Mouse (Mus musculus) G1E (cell line): ENCODE measurements at regions not wholly inside any gene's neighbourhood (a gene's known extent, or its start where the extent isn't known, plus 50 kb on each side); places are given as distances from the start of the nearest gene placed in this dataset.

Source experiments
- CTCF ChIP-seq: IDR thresholded peaks from 2 replicates; pipeline ENCODE4 v1.5.1; 2012; ENCODE audit warnings: low read depth, low read length, inconsistent platforms, mixed read lengths
- GATA1 ChIP-seq: IDR thresholded peaks from 2 replicates; pipeline ENCODE4 v1.6.1; 2012; ENCODE audit warnings: borderline replicate concordance, low read length, inconsistent platforms, mixed read lengths
- GATA2 ChIP-seq: IDR thresholded peaks from 2 replicates; pipeline ENCODE4 v1.6.1; 2012; ENCODE audit warnings: low read depth, low read length, inconsistent platforms, borderline replicate concordance
- POLR2AphosphoS5 ChIP-seq: IDR thresholded peaks from 2 replicates; pipeline ENCODE4 v1.6.1; 2012; ENCODE audit warnings: low read depth, low read length, inconsistent platforms; ENCODE audit not compliant: insufficient replicate concordance

DNA sequence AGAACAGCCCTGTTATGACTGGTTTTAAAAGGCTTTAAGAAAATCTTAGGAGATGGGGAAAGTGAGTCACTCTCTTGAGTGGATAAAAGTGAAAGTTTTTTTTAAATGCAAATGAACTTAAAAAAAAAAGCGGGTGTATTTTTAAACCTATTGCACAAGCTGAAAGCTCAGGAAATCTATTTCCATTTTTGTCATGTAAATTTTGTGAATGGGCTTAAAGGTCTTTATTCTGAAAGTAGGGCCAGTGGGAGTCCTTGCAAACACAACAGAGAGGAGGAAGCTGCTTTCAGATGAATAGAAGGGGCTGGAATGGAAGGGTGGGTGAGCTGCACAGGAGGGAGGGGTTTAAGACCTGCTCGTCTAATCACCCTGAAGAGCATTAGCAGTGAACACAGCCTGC is 62.9 kb downstream of the Fam84a start:
- no peak for TF ChIP-seq CTCF
- no peak for TF ChIP-seq GATA1
- no peak for TF ChIP-seq POLR2AphosphoS5
- no peak for TF ChIP-seq GATA2
